Mouse (Mus musculus): Measurements from ENCODE around the gene Car1. TPM values are rescaled to one million over a fixed set of nuclear protein-coding genes. Genes with fewer than 3 reads are reported as not detected.
A peak's percentile ranks its signal among the peaks of the same experiment; 100 is the strongest.
"Not testable (repeated sequence)": the region's sequence is repeated elsewhere in the genome, so short reads cannot be mapped to it uniquely, and the experiment has no call there.

Car1 gene
- 584 and 1,246 TPM in 2 replicates for total RNA-seq (2015)
- total RNA-seq (2017) = 179 and 313 TPM in 2 replicates

DNA sequence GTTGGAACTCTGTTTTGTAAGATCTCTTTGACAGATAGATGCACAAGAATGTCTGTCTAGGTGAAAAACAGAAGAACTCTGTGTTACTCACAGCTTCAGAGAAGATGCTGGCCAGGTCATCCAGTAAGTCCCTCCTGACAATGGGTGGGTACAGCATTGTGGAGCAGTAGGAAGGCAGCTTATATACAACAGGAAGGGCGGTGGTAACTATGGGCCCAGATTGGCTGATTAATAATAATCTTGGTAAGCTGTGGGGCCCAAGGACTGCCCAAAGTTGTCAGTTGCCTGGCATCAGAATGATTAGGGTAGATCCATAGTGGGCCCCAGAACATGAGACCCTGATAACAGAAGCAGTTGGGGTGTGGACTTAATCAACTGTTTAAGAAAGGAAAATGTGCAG is at the start of gene Car1:
TSS of gene Car1 (minus strand) at position 158 of the 400 bp plus-strand sequence.
- ATAC-seq (replicated peaks; ENCODE audit: poor library complexity) = peak; percentile 86

- no peak for ATAC-seq (replicated peaks; ENCODE audit: poor library complexity)
Observed at GRCm38 (mm10) chr3:14857874-14858273, 49.7 kb upstream of the Car1 start.

- no peak for ATAC-seq (replicated peaks; ENCODE audit: poor library complexity)
Observed at GRCm38 (mm10) chr3:14854446-14854845, 46.3 kb upstream of the Car1 start.

- no peak for ATAC-seq (replicated peaks; ENCODE audit: poor library complexity)
Observed at GRCm38 (mm10) chr3:14853966-14854365, 45.8 kb upstream of the Car1 start.

DNA sequence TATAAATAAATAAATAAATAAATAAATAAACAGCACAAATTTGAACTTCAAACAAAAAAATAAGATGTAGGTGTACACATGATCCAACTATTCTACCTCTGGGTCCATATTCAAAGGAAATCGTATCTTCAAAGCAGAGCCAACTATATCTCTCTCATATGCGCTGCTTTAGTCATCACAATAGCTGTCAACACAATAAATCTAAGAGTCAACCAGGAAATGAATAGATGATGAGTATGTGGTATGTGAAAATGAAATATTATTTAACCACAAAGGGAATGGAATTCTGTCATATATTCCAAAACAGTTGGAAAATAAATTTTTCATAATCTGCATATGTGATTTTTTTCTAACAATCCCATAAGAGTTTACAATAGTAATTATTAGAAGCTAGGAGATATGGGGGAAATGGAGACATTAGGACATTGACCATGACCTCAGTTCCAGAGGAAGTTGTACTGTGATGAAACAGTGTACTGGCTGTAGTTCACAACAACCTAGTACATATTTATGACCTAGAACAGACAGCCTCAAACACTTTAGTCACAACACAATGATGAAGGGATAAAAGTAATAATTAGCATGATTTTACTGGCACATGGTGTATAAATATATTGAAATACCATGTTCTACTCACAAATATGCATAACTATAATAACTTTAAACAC is 40.6 kb upstream of the Car1 start:
- ATAC-seq (replicated peaks; ENCODE audit: poor library complexity) = no peak

GRCm38 (mm10) chr3:14839466-14840118 is 31.4 kb upstream of the Car1 start:
- no peak for ATAC-seq (replicated peaks; ENCODE audit: poor library complexity)

DNA sequence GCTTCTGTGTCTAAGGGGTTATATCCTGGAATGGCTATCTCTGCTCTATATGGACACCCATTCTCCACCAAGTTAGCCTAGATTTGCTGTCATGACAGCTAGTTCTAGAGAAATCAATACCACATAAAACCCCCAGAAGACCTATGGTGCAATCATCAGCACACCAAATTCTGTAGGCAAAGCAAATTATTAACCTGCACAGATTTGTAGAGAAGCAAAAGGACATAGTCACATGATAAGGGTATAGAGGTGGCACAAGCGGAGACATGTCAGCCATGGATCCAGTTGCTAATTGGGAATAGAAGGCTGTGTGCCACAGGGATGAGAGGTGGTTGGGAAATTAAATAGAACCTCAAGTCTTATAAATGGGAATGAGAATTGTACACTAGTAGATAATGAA is 30.8 kb upstream of the Car1 start:
- no peak for ATAC-seq (replicated peaks; ENCODE audit: poor library complexity)

DNA sequence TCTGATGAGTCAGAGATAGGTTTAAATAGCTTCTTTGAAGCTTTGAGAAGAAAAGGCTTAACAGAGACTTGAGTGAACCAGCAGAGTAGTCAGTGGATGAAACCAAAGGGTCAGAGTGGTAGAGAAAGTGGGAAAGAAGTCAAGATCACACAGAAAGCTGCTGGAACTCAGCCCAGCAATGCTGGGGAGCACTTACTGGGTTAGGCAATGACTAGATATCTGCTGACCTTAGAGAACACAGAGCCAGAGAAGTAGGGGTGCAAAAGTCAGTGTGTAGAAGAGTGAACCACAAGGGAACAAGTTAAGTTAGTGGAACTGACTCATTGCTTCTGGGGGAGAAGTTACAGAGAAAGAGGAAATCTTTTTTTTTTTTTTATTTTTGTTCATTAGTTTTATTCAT is 24.6 kb upstream of the Car1 start:
- ATAC-seq (replicated peaks; ENCODE audit: poor library complexity) = peak; percentile 44; the same call in 1 of the 2 replicates

GRCm38 (mm10) chr3:14831219-14831835 is 23.2 kb upstream of the Car1 start:
- no peak for ATAC-seq (replicated peaks; ENCODE audit: poor library complexity)

- no peak for ATAC-seq (replicated peaks; ENCODE audit: poor library complexity)
Observed at GRCm38 (mm10) chr3:14828896-14829295, 20.7 kb upstream of the Car1 start.

DNA sequence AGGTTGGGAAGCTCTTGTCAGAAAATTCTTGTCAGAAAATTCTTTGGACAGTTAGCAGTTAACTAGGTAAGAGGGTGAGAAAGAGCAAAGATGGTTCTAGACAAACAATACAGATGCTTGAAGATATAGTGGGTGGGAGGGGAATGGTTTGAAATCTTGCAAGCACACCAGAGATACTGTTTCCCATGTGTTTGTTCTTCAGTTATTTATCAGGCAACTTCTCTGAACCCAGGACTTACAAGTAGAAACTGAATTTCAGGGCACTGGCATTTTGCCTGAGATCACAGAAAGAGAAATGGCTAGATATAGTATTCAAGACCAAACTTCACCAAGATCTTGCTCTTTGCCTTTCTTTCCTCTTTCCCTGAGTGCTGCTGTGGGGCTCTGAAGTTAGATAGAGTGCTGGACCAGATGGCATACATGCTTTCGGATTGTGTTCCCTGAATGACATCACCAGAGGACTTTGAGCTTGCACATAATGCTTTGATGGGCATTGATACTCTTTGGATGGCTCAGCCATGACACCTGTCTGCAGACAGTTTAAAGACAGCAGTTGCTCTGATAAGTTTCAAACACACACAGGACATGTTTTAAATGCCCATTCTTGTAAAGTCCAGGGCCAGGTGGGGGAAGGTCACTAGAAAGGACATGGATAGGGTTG is 11.8 kb upstream of the Car1 start:
- ATAC-seq (replicated peaks; ENCODE audit: poor library complexity) = peak; percentile 79

DNA sequence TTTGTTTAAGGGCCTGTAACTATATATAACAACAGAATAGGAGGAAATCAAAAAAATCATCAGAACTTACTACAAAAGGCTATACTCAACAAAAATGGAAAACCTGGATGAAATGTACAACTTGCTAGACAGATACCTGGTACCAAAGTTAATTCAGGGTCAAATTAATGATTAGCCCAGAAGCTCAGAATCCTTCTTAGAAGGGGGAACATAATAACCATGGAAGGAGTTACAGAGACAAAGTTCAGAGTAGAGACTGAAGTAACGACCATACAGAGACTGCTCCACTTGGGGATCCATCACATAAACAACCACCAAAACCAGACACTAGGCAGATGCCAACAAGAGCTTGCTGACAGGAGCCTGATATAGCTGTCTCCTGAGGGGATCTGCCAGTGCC is 7.2 kb upstream of the Car1 start:
- not testable (repeated sequence) for ATAC-seq (replicated peaks; ENCODE audit: poor library complexity)

DNA sequence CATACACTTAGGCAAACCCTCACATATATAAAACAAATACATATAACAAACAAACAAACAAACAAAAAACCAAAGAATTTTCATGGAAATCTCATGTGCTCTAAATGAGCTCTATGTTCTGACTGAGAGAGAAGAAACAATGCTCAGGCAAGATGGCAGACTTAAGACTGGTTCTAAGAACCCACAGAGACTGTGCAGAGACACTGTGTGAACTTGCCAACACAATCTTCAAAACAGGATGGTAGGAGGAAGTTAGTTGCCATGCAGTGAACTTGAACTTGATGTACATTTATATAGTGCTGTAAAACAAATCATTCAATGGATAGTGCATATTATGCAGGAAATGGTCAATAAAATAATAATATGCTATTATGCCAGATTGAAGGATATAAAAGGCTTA is 1.5 kb downstream of the Car1 start:
- ATAC-seq (replicated peaks; ENCODE audit: poor library complexity) = no peak

DNA sequence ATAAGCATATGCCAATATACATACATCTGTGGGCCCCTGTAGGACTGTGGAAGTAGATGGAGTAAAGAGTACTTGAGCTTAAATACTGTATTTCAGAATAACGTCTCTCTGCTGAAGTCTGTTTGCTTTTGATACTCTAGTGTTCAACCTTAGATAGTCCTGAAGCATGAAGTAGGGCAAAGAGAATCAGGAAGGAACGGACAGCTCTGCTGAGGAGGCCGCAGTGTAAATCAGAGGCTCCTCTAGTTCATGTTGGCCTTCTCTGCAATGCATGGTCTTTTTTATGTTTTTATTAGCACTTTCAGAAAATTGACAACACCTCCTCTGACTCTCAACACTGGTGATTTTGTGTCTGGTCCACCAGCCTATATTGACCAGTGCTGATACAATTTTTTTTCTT is 2.2 kb downstream of the Car1 start:
- no peak for ATAC-seq (replicated peaks; ENCODE audit: poor library complexity)

GRCm38 (mm10) chr3:14804906-14805305 is 3.3 kb downstream of the Car1 start:
- 0 out of 2 replicates have a peak, but pooled peaks have one; percentile 3 for ATAC-seq (replicated peaks; ENCODE audit: poor library complexity)

DNA sequence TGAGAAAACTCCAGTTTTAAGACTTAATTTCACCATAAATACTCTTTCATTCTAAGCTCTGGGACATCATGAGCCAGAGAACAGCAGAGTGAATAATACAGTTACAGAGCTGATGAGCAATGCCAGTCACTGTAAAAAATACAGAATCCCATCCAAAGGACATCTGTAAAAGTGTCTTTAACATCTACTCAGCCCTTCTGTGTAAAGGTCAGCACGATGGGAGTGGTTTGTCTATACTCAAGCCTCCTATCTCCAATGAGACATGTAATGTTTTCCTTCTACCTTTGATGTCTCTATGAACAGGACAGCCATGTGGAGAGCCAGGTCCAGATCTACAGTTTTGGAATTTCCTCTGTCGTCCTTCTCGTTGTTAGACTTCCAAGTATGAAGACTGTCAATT is 11.1 kb downstream of the Car1 start:
- ATAC-seq (replicated peaks; ENCODE audit: poor library complexity) = no peak

- ATAC-seq (replicated peaks; ENCODE audit: poor library complexity) = no peak
Observed at GRCm38 (mm10) chr3:14795292-14796020, 12.7 kb downstream of the Car1 start.

- ATAC-seq (replicated peaks; ENCODE audit: poor library complexity) = no peak
Observed at GRCm38 (mm10) chr3:14792032-14792431, 16.1 kb downstream of the Car1 start.

GRCm38 (mm10) chr3:14787607-14788006 is 20.6 kb downstream of the Car1 start:
- no peak for ATAC-seq (replicated peaks; ENCODE audit: poor library complexity)

DNA sequence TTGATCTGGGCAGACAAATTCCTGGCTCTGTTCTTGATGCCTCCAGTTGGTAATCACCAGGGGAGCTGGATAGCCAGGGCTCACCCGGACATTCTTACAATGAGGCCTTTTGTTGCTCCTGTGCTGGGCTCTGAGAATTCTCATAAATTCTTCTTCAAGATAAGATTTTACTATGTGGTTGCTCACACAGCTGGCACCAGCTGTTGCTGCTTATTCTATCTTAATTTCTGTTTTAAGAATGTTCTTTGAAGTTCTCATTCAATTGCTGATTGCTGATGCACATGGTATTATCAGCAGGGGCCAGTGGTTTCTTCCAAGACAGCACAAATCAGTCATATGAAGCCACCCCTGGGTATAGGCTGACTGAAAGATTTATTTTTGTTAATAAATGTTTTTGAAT is 21.0 kb downstream of the Car1 start:
- no peak for ATAC-seq (replicated peaks; ENCODE audit: poor library complexity)

- ATAC-seq (replicated peaks; ENCODE audit: poor library complexity) = no peak
Observed at GRCm38 (mm10) chr3:14786551-14787079, 21.6 kb downstream of the Car1 start.
